Mouse (Mus musculus): Measurements from ENCODE around the gene Mageb18. TPM values are rescaled to one million over a fixed set of nuclear protein-coding genes. Genes with fewer than 3 reads are reported as not detected.

Gene Mageb18
- total and polyA plus RNA-seq, 3 experiments = not detected

DNA sequence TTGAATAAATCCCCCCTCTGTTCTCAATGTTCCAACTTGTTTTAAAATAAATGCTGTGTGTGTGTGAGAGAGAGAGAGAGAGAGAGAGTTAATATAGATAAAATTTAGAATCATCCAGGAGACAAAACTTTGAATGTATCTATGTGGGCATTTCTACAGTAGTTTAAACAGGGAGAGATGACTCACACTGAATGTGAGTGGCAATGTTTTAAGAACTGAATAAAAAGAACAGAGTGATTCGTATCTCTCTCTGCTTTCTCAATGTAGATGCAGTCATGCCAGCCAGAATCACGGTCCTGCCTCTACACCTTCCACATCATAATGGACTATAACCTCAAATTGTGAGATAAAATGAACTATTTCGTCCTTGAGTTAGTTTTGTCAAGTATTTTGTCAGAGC, 11.1 kb upstream of the Mageb18 start:
- TF ChIP-seq ZMIZ1 (IDR thresholded peaks at IDR 0.05; ENCODE audit: low read depth, low read length) (no peak), GATA1 (IDR thresholded peaks at IDR 0.05; ENCODE audit: low read depth, low read length) (no peak), CHD1 (IDR thresholded peaks at IDR 0.05; ENCODE audit: low read depth, low read length) (no peak), RCOR1 (IDR thresholded peaks at IDR 0.05; ENCODE audit: low read depth, low read length) (no peak), POLR2A (IDR thresholded peaks at IDR 0.05; ENCODE audit: control insufficient read depth in 1 of 2, insufficient read depth in 1 of 2, low read depth in 1 of 2, low read length in 2 of 2, poor library complexity in 1 of 2) (no peak), ETS1 (IDR thresholded peaks at IDR 0.05; ENCODE audit: low read depth, low read length) (no peak), USF2 (IDR thresholded peaks at IDR 0.05; ENCODE audit: borderline replicate concordance in 1 of 2, insufficient read depth in 1 of 2, low read depth in 1 of 2, low read length in 2 of 2) (no peak)
- no peaks in the 10 kb centered on the region for H3K4me1 ChIP-seq (ENCODE audit: control insufficient read depth in 1 of 2, insufficient read depth in 2 of 2, low read length in 2 of 2)

DNA sequence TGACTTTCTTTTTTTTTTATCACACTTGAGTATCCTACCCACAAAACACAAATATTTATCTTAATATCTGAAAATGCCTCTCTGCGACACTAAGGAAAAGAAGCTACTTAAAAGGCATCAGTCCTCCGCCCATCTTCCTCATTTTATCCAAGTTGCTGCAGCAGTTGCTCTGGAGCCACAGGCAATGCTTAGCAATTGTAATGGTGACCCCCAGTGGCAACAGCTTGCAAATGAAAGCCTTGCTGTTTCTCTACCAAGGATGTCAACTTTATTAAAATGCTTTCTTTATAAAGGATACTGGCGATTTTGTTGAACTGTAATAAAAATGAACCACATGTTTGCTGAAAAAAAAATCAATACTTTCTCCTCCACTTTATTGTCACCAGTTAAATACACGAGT, 2.0 kb downstream of the Mageb18 start:
- Histone ChIP-seq H3K36me3 (ENCODE audit: control insufficient read depth in 1 of 2, insufficient read depth in 2 of 2, low read length in 2 of 2) (no peaks in the 10 kb centered on the region), H3K9ac (ENCODE audit: control insufficient read depth, low read depth, low read length, poor library complexity, severe bottlenecking) (no peak overlapping the region), H3K9me3 (replicated peaks; ENCODE audit: insufficient read depth, low read length) (no peaks in the 10 kb centered on the region), H3K27me3 (ENCODE audit: control insufficient read depth in 1 of 2, insufficient read depth in 2 of 2, low read length in 2 of 2) (no peaks in the 10 kb centered on the region), H3K79me2 (ENCODE audit: control insufficient read depth, insufficient read depth, low read length, poor library complexity) (no peaks in the 10 kb centered on the region), H3K27ac (ENCODE audit: control insufficient read depth, low read depth, low read length) (no peak overlapping the region), H3K4me3 (ENCODE audit: control insufficient read depth in 1 of 2, insufficient read depth in 1 of 2, low read depth in 2 of 2, low read length in 2 of 2) (no peak overlapping the region), H3K4me1 (ENCODE audit: control insufficient read depth in 1 of 2, insufficient read depth in 2 of 2, low read length in 2 of 2) (no peaks in the 10 kb centered on the region)
- TF ChIP-seq USF2 (IDR thresholded peaks at IDR 0.05; ENCODE audit: borderline replicate concordance in 1 of 2, insufficient read depth in 1 of 2, low read depth in 1 of 2, low read length in 2 of 2) (no peak), ZNF384 (IDR thresholded peaks at IDR 0.05; ENCODE audit: low read depth, low read length) (no peak), RCOR1 (IDR thresholded peaks at IDR 0.05; ENCODE audit: low read depth, low read length) (no peak), GABPA (IDR thresholded peaks at IDR 0.05; ENCODE audit: low read depth, low read length) (no peak), MAFK (IDR thresholded peaks at IDR 0.05; ENCODE audit: borderline replicate concordance, low read depth, low read length) (no peak), CTCF (IDR thresholded peaks at IDR 0.05 in 2 of 3, conservative IDR thresholded peaks at IDR 0.05 in 1 of 3; ENCODE audit: control insufficient read depth in 1 of 3, insufficient read depth in 1 of 3, low read depth in 2 of 3, low read length in 3 of 3, poor library complexity in 1 of 3, severe bottlenecking in 1 of 3) (no peak; a peak in 1 of 6 replicates), CHD1 (IDR thresholded peaks at IDR 0.05; ENCODE audit: low read depth, low read length) (no peak), ELF1 (IDR thresholded peaks at IDR 0.05; ENCODE audit: low read depth, low read length) (no peak), TCF12 (IDR thresholded peaks at IDR 0.05; ENCODE audit: low read depth, low read length) (no peak), TBP (IDR thresholded peaks at IDR 0.05; ENCODE audit: low read depth, low read length) (no peak), CHD2 (IDR thresholded peaks at IDR 0.05; ENCODE audit: low read length) (no peak), EP300 (IDR thresholded peaks at IDR 0.05; ENCODE audit: low read depth in 1 of 2, low read length in 2 of 2) (no peak), ETS1 (IDR thresholded peaks at IDR 0.05; ENCODE audit: low read depth, low read length) (no peak), POLR2AphosphoS5 (IDR thresholded peaks at IDR 0.05; ENCODE audit: borderline replicate concordance, low read depth, low read length) (no peak), ZKSCAN1 (IDR thresholded peaks at IDR 0.05; ENCODE audit: low read depth, low read length) (no peak), POLR2AphosphoS2 (IDR thresholded peaks at IDR 0.05; ENCODE audit: low read length) (no peak), TAL1 (IDR thresholded peaks at IDR 0.05; ENCODE audit: low read length) (no peak), MAZ (IDR thresholded peaks at IDR 0.05; ENCODE audit: low read depth, low read length) (no peak), HCFC1 (IDR thresholded peaks at IDR 0.05; ENCODE audit: low read depth, low read length) (no peak)
- peak; percentile 2 for DNase-seq (ENCODE audit: low read depth, low spot score)

More for the DNA sequence above, 11.1 kb upstream of the Mageb18 start:
- Histone ChIP-seq H3K36me3 (ENCODE audit: control insufficient read depth in 1 of 2, insufficient read depth in 2 of 2, low read length in 2 of 2) (no peaks in the 10 kb centered on the region), H3K4me3 (ENCODE audit: control insufficient read depth in 1 of 2, insufficient read depth in 1 of 2, low read depth in 2 of 2, low read length in 2 of 2) (no peak overlapping the region), H3K9me3 (replicated peaks; ENCODE audit: insufficient read depth, low read length) (no peaks in the 10 kb centered on the region), H3K79me2 (ENCODE audit: control insufficient read depth, insufficient read depth, low read length, poor library complexity) (no peaks in the 10 kb centered on the region), H3K9ac (ENCODE audit: control insufficient read depth, low read depth, low read length, poor library complexity, severe bottlenecking) (no peak overlapping the region), H3K27ac (ENCODE audit: control insufficient read depth, low read depth, low read length) (no peak overlapping the region), H3K27me3 (ENCODE audit: control insufficient read depth in 1 of 2, insufficient read depth in 2 of 2, low read length in 2 of 2) (no peaks in the 10 kb centered on the region)
- no peak for DNase-seq (ENCODE audit: low read depth, low spot score)
